Mouse (Mus musculus): ENCODE results near the gene Ptges3l.
"Not testable (repeated sequence)": the region's sequence is repeated elsewhere in the genome, so short reads cannot be mapped to it uniquely, and the experiment has no call there.

The Ptges3l gene

DNA sequence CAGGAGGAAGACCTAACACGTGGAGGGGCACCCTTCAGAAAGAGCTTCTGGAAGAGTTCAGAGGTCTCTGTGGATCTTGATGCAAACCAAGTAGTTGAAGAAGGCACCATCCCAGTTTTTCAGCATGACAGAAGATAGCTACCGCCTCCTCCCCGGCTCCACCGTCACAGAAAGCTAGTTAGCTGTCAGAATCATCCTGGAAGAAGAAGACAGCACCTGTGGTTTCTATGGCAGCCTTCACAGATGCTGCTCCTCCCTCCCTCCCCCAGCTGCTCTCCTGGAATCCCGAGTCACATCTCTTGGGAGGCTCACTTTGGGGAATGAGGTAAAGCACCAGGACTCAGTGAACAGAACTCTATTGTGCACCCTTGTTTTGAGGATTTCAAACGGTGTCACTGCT lies 6.1 kb downstream of the Ptges3l start:
- DNase-seq = no peak

DNA sequence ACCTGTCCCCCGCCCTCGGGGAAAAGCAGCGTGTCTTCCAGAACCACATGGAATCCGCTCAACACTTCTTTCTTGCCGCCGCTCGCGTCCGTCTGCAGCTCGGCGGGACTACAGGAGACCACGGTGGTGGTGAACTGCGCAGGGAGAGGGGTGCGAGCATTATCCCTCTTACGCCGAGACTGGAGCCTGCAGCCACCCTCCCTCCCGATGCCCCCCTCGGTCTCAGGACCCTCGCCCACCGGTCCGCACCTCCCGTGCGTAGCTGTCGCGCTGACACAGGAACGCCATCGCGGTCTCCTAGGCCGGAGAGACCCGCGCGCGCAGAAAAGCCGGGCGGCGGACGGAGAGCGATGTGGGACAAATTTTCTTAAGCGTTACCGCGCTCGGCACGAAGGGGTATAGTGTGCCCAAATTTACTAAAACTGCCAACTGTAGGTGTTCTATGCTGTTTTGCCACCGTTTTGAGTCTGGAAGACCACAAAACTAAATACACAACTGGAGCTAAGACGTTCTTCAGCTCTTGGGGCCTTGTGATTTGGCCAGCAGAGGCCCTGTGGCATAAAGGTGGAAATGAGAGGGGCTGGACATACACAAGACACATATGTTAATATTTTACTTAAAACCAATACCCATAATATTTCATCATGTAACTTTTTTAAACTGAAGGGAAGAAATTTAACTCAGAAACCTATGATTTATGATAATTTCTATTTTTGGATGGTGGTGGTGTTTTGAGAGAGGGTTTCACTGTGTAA lies 7.9 kb downstream of the Ptges3l start, which contains the start of gene Aarsd1:
Gene Aarsd1, minus strand, starts transcription at position 515 of the 755 bp plus-strand sequence.
- DNase-seq = peak; percentile 93 to 94

DNA sequence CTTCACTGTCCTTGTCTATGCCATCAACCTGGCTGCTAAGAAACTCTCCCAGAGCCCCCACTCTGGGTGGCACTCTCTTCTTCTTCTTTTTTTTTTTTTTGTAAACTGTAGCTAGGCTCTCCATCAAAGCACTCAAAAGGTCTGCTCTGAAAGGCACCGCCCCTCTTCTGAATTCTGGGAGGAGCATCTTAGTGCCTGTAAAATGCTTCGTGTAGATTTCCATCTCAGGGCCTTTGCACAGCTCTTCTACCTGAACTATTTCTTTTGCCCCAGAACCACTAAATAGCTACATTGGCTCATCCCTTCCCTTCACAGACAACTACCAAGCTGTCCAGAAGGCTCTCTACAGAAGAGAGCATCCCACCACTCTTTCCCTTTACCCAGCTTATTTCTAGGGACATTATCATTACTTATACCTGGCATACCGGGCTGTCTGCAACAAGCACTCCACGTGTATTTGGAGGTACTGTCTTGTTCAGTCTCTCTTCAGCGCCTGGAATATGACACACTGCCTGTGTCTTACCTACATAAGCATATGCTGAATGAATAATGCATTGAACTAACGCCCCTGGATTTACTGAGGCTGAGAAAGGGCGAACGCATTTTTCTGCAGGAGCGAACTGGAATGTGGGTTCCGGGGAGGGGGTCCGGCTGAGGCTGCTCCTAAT lies 8.6 kb downstream of the Ptges3l start:
- no peak for DNase-seq

DNA sequence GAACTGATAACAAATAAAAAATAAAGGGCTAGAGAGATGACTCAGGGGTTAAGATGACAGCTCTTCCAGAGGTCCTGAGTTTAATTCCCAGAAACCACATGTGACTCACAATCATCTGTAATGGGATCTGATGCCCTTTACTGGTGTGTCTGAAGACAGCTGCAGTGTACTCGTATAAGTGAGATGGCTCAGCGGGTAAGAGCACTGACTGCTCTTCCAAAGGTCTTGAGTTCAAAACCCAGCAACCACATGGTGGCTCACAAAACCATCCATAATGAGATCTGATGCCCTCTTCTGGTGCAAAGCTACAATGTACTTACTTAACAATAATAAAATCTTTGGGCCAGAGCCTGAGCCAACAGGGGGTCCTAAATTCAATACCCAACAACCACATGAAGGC lies 9.8 kb downstream of the Ptges3l start:
- no peak for DNase-seq

DNA sequence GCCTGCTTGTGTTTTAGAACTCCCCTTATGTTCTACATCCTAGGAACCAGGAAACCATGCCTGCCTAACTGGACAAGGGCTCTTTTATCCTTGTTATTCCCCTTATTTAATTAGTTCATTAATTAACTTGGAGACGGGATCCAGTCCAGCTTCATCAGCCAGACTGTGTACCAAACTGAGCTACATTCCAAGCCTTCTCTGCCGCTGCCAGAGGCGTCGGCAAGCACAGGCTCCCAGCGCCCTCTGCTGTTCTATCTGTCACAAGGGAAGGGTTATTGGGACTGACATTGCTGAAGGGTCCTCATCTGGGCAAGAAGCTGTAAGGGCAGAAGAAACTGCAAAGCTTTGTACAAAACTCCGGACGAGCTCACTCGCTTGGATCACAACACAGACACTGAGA lies 30.0 kb downstream of the Ptges3l start:
- DNase-seq = peak; percentile 88 to 91

DNA sequence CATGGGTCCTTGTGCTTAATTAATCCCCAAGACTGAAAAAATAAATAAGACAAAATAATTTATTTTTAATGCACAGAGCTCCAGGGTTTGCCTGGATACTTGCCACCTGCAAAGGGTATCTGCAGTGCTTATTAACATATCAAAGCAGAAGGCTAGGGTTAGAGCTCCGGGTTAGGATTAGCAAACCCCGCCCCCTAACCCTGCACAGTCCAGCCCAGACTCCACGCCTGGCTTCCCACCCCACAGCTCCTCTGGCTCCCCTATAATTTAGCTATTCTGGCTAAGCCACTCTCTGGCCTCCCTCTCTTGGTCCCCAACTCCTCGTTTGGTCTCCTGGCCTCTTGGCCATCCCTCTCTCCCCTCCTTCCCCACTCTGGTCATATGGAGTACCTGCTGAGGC lies 43.3 kb downstream of the Ptges3l start:
- peak in 1 of 2 experiments; percentile 30 for DNase-seq

DNA sequence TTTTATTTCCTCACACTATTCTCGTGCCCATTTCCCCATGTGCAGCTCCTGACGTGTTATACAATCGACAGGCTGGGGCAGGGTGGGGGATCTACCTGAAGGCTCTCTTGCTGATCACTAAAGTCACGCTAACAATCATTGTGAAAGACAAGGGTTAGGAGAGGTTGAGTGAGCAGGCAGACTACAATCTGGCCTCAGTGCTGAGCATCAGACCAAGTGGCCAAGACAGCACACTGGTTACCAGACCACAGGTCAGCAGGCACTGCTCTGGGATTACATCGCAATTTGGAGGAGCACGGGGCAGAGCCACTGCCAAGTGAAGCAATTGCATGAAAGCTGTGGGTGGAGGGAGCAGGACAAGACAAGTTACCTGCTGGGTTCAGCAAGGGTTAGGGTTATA lies 46.2 kb downstream of the Ptges3l start:
- DNase-seq = peak in 1 of 2 experiments; percentile 35

DNA sequence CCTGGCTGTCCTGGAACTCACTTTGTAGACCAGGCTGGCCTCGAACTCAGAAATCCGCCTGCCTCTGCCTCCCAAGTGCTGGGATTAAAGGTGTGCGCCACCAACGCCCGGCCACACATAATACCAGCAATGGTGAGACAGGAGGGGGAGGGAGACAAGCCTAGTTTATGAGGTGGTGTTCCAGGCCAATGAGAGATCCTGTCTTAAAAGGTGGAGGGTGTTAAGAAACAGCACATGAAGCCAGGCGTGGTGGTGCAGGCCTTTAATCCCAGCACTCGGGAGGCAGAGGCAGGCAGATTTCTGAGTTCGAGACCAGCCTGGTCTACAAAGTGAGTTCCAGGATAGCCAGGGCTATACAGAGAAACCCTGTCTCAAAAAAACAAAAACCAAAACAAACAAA lies 46.9 kb downstream of the Ptges3l start:
- not testable (repeated sequence) for DNase-seq

DNA sequence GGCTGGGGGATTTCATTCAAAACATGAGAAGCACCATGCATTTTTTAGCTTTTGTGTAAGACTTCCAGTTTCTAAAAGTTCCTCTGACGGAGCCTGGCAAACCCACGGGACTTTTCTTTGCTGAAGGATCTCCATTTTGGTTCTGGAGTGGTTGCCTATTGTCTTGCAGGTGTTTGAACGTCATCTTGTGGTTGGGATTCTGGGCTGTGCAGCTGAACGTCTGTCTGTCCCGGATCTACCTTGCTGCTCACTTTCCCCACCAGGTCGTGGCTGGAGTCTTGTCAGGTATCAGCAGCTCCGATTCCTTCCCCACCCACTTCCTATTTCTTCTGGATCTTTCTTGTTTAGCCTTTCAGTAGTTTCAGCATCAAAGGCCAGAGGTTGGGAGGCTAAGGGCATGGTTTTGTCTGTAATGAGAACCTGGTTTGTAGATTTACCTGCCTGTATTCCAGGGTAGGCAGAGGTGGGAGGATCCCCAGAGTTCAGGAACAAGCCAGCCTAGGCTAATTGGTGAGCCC lies 50.7 kb downstream of the Ptges3l start:
- no peak for DNase-seq

DNA sequence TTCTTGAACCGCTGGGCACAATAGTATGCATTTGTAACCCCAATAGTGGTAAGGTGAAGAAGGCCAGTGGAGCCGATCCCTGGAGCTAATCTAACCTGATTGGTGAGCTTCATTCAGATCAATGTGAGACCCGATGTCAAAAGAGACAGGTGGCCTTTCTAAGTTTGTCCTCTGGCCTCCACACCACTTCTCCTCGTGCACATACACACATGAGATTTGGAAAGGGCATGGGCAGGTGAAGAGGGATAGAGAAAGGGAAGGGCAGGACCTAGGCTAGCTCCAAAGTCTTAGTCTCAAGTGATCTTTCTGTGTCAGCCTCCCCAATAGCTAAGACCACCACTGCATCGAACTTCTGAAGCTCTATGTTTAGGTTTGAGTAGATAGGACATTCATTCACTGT lies 55.0 kb downstream of the Ptges3l start:
- no peak for DNase-seq

Measured in kidney, postnatal 4 days (tissue).